Mouse (Mus musculus): ENCODE measurements around the gene Gm3448.
"Not testable (repeated sequence)": the region's sequence is repeated elsewhere in the genome, so short reads cannot be mapped to it uniquely, and the experiment has no call there.

GRCm38 (mm10) chr17:15053183-15053828, 12.0 kb upstream of the Gm3448 start:
- TF ChIP-seq CTCF, EP300 (IDR thresholded peaks at IDR 0.05; ENCODE audit: low read depth): not testable (repeated sequence)

All from heart, postnatal 0 days (tissue).